Mouse (Mus musculus) erythroblast, embryonic 14.5 days (primary cell): Measurements from ENCODE around the gene Adprh. TPM values are rescaled to one million over a fixed set of nuclear protein-coding genes. Genes with fewer than 3 reads are reported as not detected.

Experiments used
- H3K27me3 ChIP-seq: 2 replicates; pipeline ENCODE4 v1.6.1; 2012; ENCODE audit warnings: inconsistent platforms; ENCODE audit not compliant: control insufficient read depth
- H3K36me3 ChIP-seq: 2 replicates; pipeline ENCODE4 v1.6.1; 2012; ENCODE audit warnings: mild to moderate bottlenecking, inconsistent platforms; ENCODE audit not compliant: control insufficient read depth
- H3K4me1 ChIP-seq: 2 replicates; pipeline ENCODE4 v1.6.1; 2012; ENCODE audit warnings: inconsistent platforms; ENCODE audit not compliant: control insufficient read depth
- H3K4me3 ChIP-seq: replicated peaks from 2 replicates; pipeline ENCODE3; 2012; ENCODE audit warnings: moderate library complexity, mild to moderate bottlenecking, inconsistent platforms
- H3K9me3 ChIP-seq: 2 replicates; pipeline ENCODE4 v1.6.1; 2012; ENCODE audit warnings: low read length, inconsistent platforms, mixed read lengths; ENCODE audit not compliant: control insufficient read depth
- GATA1 ChIP-seq: IDR thresholded peaks from 2 replicates; pipeline ENCODE4 v1.6.1; 2012; ENCODE audit warnings: low read length, inconsistent platforms, mixed read lengths
- TAL1 ChIP-seq: IDR thresholded peaks from 3 replicates; pipeline ENCODE4 v1.6.1; 2012; ENCODE audit warnings: low read length, inconsistent platforms, mixed read lengths
- polyA plus RNA-seq: library from polyadenylated mRNA; stranded (reverse); fragments of >175 nt; gene quantifications from 2 replicates; pipeline ENCODE4 v1.2.3, GENCODE M21; 2012

The Adprh gene
- polyA plus RNA-seq, 1 experiment = 15.1 TPM

GRCm38 (mm10) chr16:38394191-38394618 is 58.3 kb downstream of the Adprh start:
- Histone ChIP-seq H3K4me1 (peaks cover 10% of the 10 kb centered on the region), H3K27me3 (peaks cover 3% of the 10 kb centered on the region; the same call in 1 of the 2 replicates), H3K4me3 (no peak overlapping the region), H3K9me3 (no peaks in the 10 kb centered on the region), H3K36me3 (no peaks in the 10 kb centered on the region)
- TF ChIP-seq GATA1 (no peak), TAL1 (no peak)

Other genes with a start within 250 kb of the Adprh start
- gene Nr1i2, start 157.9 kb downstream of the Adprh start, polyA plus RNA-seq = not detected in 2 replicates
- not detected in 2 replicates for gene Maats1, start 110.6 kb downstream of the Adprh start, polyA plus RNA-seq
- 56.0 and 110 TPM in 2 replicates for gene Cox17, start 105.7 kb downstream of the Adprh start, polyA plus RNA-seq
- 142 and 244 TPM in 2 replicates for gene Gm21987, start 105.7 kb downstream of the Adprh start, polyA plus RNA-seq
- gene Popdc2, start 90.5 kb downstream of the Adprh start, polyA plus RNA-seq = 8.1 TPM in 2 replicates
- gene Pla1a, start 19.6 kb downstream of the Adprh start, polyA plus RNA-seq = not detected in 2 replicates
- not detected in 2 replicates for gene Cd80, start 2.9 kb upstream of the Adprh start, polyA plus RNA-seq
- gene Timmdc1, start 70.0 kb upstream of the Adprh start, polyA plus RNA-seq = 2.8 and 3.2 TPM in 2 replicates
- 0.06 and 0.08 TPM in 2 replicates for gene Poglut1, start 97.6 kb upstream of the Adprh start, polyA plus RNA-seq
- gene Tmem39a, start 106.0 kb upstream of the Adprh start, polyA plus RNA-seq = 0.34 TPM in 2 replicates